9 mouse cellular contexts compared by ENCODE assay signal in genomic region chr17:5293653-5294584, GRCm38 (mm10).
A peak's percentile ranks its signal among the peaks of the same experiment; 100 is the strongest.
DNase-seq lines count a peak whose midpoint lies in the region; ATAC-seq and TF ChIP-seq lines count a peak whose summit lies in the region.
"Had no signal": no experiment of that assay in that cellular context is flagged by ENCODE, and none has a peak within 500 bp of the region (broad histone marks: within the 10 kb centered on the region; RNA-seq: fewer than 3 reads in every experiment).

No protein-coding gene starts in this region.

- H3K4me2 ChIP-seq in intestine, embryonic 16.5 days (ENCODE audit: low read depth, low read length) = no peak overlapping the region
- H3K4me2 ChIP-seq in intestine, embryonic 15.5 days (replicated peaks) = no peak overlapping the region
- no peak overlapping the region for H3K4me2 ChIP-seq in hindbrain, embryonic 15.5 days

- TF ChIP-seq EP300 in heart, adult 2 months (IDR thresholded peaks at IDR 0.05; ENCODE audit: insufficient read depth, low read depth, low read length) = no peak

- ATAC-seq in intestine, embryonic 16.5 days = 0 out of 2 replicates have a peak, but pooled peaks have one; percentile 22
- ATAC-seq in intestine, embryonic 15.5 days = no peak
- no peak for ATAC-seq in hindbrain, embryonic 15.5 days (ENCODE audit: low FRiP score, low read depth)

- no peak for TF ChIP-seq POLR2A in heart, adult 2 months (IDR thresholded peaks at IDR 0.05; ENCODE audit: insufficient read depth, low read depth, low read length)

- H3K9ac ChIP-seq in intestine, embryonic 16.5 days (ENCODE audit: low read depth, low read length) = no peak overlapping the region
- no peak overlapping the region for H3K9ac ChIP-seq in intestine, embryonic 15.5 days
- H3K9ac ChIP-seq in hindbrain, embryonic 15.5 days = no peak overlapping the region
- H3K9ac ChIP-seq in heart, adult 2 months (ENCODE audit: low read depth, low read length) = no peak overlapping the region

- H3K27me3 ChIP-seq in intestine, embryonic 16.5 days (replicated peaks; ENCODE audit: control insufficient read depth, insufficient read depth, low read length) = no peaks in the 10 kb centered on the region
- no peaks in the 10 kb centered on the region for H3K27me3 ChIP-seq in intestine, embryonic 15.5 days (replicated peaks)
- no peaks in the 10 kb centered on the region for H3K27me3 ChIP-seq in hindbrain, embryonic 15.5 days
- no peaks in the 10 kb centered on the region for H3K27me3 ChIP-seq in heart, adult 2 months (ENCODE audit: control insufficient read depth, insufficient read depth, low read length)

- intact Hi-C loops in left cerebral cortex, postnatal 4 days (cut with DNase I) = no loop called here
- intact Hi-C loops in heart, adult 2 months (cut with DNase I) = loop anchor here (5.0 kb wide), 1 partner anchor 42 kb away; no protein-coding TSS in a partner anchor

- peaks cover 6% of the 10 kb centered on the region; the same call in 1 of the 2 replicates for H3K36me3 ChIP-seq in intestine, embryonic 16.5 days (ENCODE audit: control insufficient read depth, insufficient read depth, low read length)
- H3K36me3 ChIP-seq in intestine, embryonic 15.5 days = 0 out of 2 replicates have a peak, but pooled peaks cover 2% of the 10 kb centered on the region
- peaks cover 8% of the 10 kb centered on the region for H3K36me3 ChIP-seq in hindbrain, embryonic 15.5 days
- H3K36me3 ChIP-seq in heart, adult 2 months (ENCODE audit: control insufficient read depth, insufficient read depth, low read length) = no peaks in the 10 kb centered on the region

- H3K27ac ChIP-seq in intestine, embryonic 16.5 days (ENCODE audit: low read length) = peak overlapping the region; percentile 3; the same call in 1 of the 2 replicates
- no peak overlapping the region for H3K27ac ChIP-seq in intestine, embryonic 15.5 days
- H3K27ac ChIP-seq in hindbrain, embryonic 15.5 days (replicated peaks) = 0 out of 2 replicates have a peak overlapping the region, but pooled peaks have one; percentile 69
- H3K27ac ChIP-seq in heart, adult 2 months = no peak overlapping the region

- no peaks in the 10 kb centered on the region for H3K79me2 ChIP-seq in heart, adult 2 months (replicated peaks; ENCODE audit: control insufficient read depth, insufficient read depth, low read length)

- H3K4me1 ChIP-seq in intestine, embryonic 16.5 days (ENCODE audit: control insufficient read depth, insufficient read depth, low read length) = peaks cover 14% of the 10 kb centered on the region
- H3K4me1 ChIP-seq in intestine, embryonic 15.5 days (replicated peaks) = peaks cover 15% of the 10 kb centered on the region
- H3K4me1 ChIP-seq in hindbrain, embryonic 15.5 days (replicated peaks) = peaks cover 54% of the 10 kb centered on the region
- peaks cover 4% of the 10 kb centered on the region for H3K4me1 ChIP-seq in heart, adult 2 months (ENCODE audit: control insufficient read depth, insufficient read depth, low read length)

- WGBS in intestine, embryonic 16.5 days = 58% methylated on average over 9 of the region's 9 CpGs
- 69% methylated on average over 9 of the region's 9 CpGs for WGBS in intestine, embryonic 15.5 days
- 46% methylated on average over 9 of the region's 9 CpGs for WGBS in hindbrain, embryonic 15.5 days
- whole genome bisulfite sequencing in heart, adult 2 months = 75% methylated on average over 9 of the region's 9 CpGs

- no peaks in the 10 kb centered on the region for H3K9me3 ChIP-seq in intestine, embryonic 16.5 days (ENCODE audit: control insufficient read depth, low read length)
- H3K9me3 ChIP-seq in intestine, embryonic 15.5 days = no peaks in the 10 kb centered on the region
- H3K9me3 ChIP-seq in hindbrain, embryonic 15.5 days = no peaks in the 10 kb centered on the region

- no peak for TF ChIP-seq CTCF in heart, adult 2 months (IDR thresholded peaks at IDR 0.05)

- no peak overlapping the region for H3K4me3 ChIP-seq in intestine, embryonic 16.5 days (ENCODE audit: low read length)
- no peak overlapping the region for H3K4me3 ChIP-seq in intestine, embryonic 15.5 days (replicated peaks)
- no peak overlapping the region for H3K4me3 ChIP-seq in hindbrain, embryonic 15.5 days
- no peak overlapping the region for H3K4me3 ChIP-seq in heart, adult 2 months

- peak; percentile 11 for DNase-seq in urinary bladder, postnatal 14 days (ENCODE audit: low spot score)
- DNase-seq in urinary bladder, postnatal 10 days (ENCODE audit: low spot score) = no peak
- DNase-seq in left cerebral cortex, postnatal 4 days = no peak
- no peak for DNase-seq in adrenal gland, postnatal 10 days
- no peak for DNase-seq in heart, adult 2 months
- DNase-seq: layer of hippocampus, adult 9-11 months had no signal

Comparison
In these comparisons a context has a peak if more than half of its experiments do, and no peak if none do; other contexts are left out.
1. H3K27ac ChIP-seq: peak in intestine, embryonic 16.5 days (single experiment) and hindbrain, embryonic 15.5 days (single experiment); none in intestine, embryonic 15.5 days (single experiment) and heart, adult 2 months (single experiment).